Mouse (Mus musculus): ENCODE results near the gene Cd52. TPM values are rescaled to one million over a fixed set of nuclear protein-coding genes. Genes with fewer than 3 reads are reported as not detected.

Cd52 gene
- total and polyA plus RNA-seq, 3 experiments, result 1,886 to 5,448 (median 2,306) TPM

- Histone ChIP-seq H3K27ac (ENCODE audit: insufficient read depth, low read depth) (peak overlapping the region; percentile 48), H3K4me3 (replicated peaks in 1 of 3; ENCODE audit: low read depth in 2 of 3, low read length in 2 of 3, poor library complexity in 1 of 3) (peak overlapping the region in 1 of 3 experiments; percentile 7), H3K79me2 (replicated peaks; ENCODE audit: control insufficient read depth, extremely low read depth, insufficient read depth, poor library complexity, severe bottlenecking) (no peaks in the 10 kb centered on the region), H3K9ac (ENCODE audit: insufficient read depth, low read depth) (no peak overlapping the region; the same call in 1 of the 2 replicates), H3K9me3 (replicated peaks; ENCODE audit: low read length) (no peaks in the 10 kb centered on the region), H3K4me1 (ENCODE audit: control insufficient read depth in 1 of 2, insufficient read depth in 2 of 2) (peaks cover 51 to 89% of the 10 kb centered on the region in 2 experiments), H3K4me2 (ENCODE audit: insufficient read depth, low read depth, poor library complexity, severe bottlenecking) (no peak overlapping the region), H3K27me3 (replicated peaks) (no peaks in the 10 kb centered on the region), H3K36me3 (replicated peaks in 1 of 2; ENCODE audit: control insufficient read depth in 1 of 2, insufficient read depth in 1 of 2, low read length in 1 of 2) (peaks cover 13 to 21% of the 10 kb centered on the region in 2 experiments)
- DNase-seq (ENCODE audit: extremely low read depth), result peak; percentile 63
- dilution Hi-C loops (cut with MboI; ENCODE audit: extremely low pct_ligation_motif_present, extremely low pct_unique_long_range_greater_than_20kb, low sequenced_read_pairs), result no loop called here
- in situ Hi-C loops (cut with MboI; ENCODE audit: low pct_ligation_motif_present, low pct_unique_long_range_greater_than_20kb, low sequenced_read_pairs), result loop anchor here (5.0 kb wide), 1 partner anchor 84 kb away; no protein-coding TSS in a partner anchor
- TF ChIP-seq ETS1 (conservative IDR thresholded peaks at IDR 0.05; ENCODE audit: low read depth, low read length) (no peak), ZNF384 (IDR thresholded peaks at IDR 0.05; ENCODE audit: low read depth, low read length) (no peak), MYC (IDR thresholded peaks at IDR 0.05; ENCODE audit: low read depth, low read length) (no peak), KAT2A (IDR thresholded peaks at IDR 0.05; ENCODE audit: insufficient replicate concordance, low read length) (no peak), MAX (IDR thresholded peaks at IDR 0.05; ENCODE audit: low read length) (peak; percentile 9; the same call in 1 of the 2 replicates), TBP (conservative IDR thresholded peaks at IDR 0.05; ENCODE audit: low read depth, low read length) (no peak)
These were observed 26.7 kb upstream of the Cd52 start for GRCm38 (mm10) chr4:134121571-134121970.

GRCm38 (mm10) chr4:134120916-134121315 lies 26.0 kb upstream of the Cd52 start:
- in situ Hi-C loops (cut with MboI; ENCODE audit: low pct_ligation_motif_present, low pct_unique_long_range_greater_than_20kb, low sequenced_read_pairs) (loop anchor here (5.0 kb wide), 1 partner anchor 84 kb away; no protein-coding TSS in a partner anchor), dilution Hi-C loops (cut with MboI; ENCODE audit: extremely low pct_ligation_motif_present, extremely low pct_unique_long_range_greater_than_20kb, low sequenced_read_pairs) (no loop called here)
- TF ChIP-seq IRF4 (IDR thresholded peaks at IDR 0.05; ENCODE audit: low read depth, low read length) (no peak), ZC3H11A (IDR thresholded peaks at IDR 0.05; ENCODE audit: low read depth, low read length) (no peak), SIN3A (IDR thresholded peaks at IDR 0.05; ENCODE audit: low read length) (no peak), MAFK (IDR thresholded peaks at IDR 0.05; ENCODE audit: insufficient replicate concordance, low read length) (no peak), RAD21 (IDR thresholded peaks at IDR 0.05; ENCODE audit: low read depth, low read length) (no peak), UBTF (IDR thresholded peaks at IDR 0.05; ENCODE audit: low read depth, low read length) (no peak), CHD1 (IDR thresholded peaks at IDR 0.05; ENCODE audit: low read depth, low read length) (no peak), MYC (IDR thresholded peaks at IDR 0.05; ENCODE audit: low read depth, low read length) (no peak), POLR2AphosphoS2 (IDR thresholded peaks at IDR 0.05; ENCODE audit: low read depth, low read length) (no peak), ZNF384 (IDR thresholded peaks at IDR 0.05; ENCODE audit: low read depth, low read length) (no peak), KAT2A (IDR thresholded peaks at IDR 0.05; ENCODE audit: insufficient replicate concordance, low read length) (no peak), MEF2A (IDR thresholded peaks at IDR 0.05; ENCODE audit: borderline replicate concordance, low read depth, low read length) (no peak)
- H3K36me3 ChIP-seq (replicated peaks in 1 of 2; ENCODE audit: control insufficient read depth in 1 of 2, insufficient read depth in 1 of 2, low read length in 1 of 2), result peaks cover 7 to 15% of the 10 kb centered on the region in 2 experiments
- H3K79me2 ChIP-seq (replicated peaks; ENCODE audit: control insufficient read depth, extremely low read depth, insufficient read depth, poor library complexity, severe bottlenecking), result no peaks in the 10 kb centered on the region
- DNase-seq (ENCODE audit: extremely low read depth), result no peak
- no peaks in the 10 kb centered on the region for H3K9me3 ChIP-seq (replicated peaks; ENCODE audit: low read length)
- H3K4me2 ChIP-seq (ENCODE audit: insufficient read depth, low read depth, poor library complexity, severe bottlenecking), result no peak overlapping the region
- peak overlapping the region; percentile 48 for H3K27ac ChIP-seq (ENCODE audit: insufficient read depth, low read depth)
- H3K4me1 ChIP-seq (ENCODE audit: control insufficient read depth in 1 of 2, insufficient read depth in 2 of 2), result peaks cover 52 to 89% of the 10 kb centered on the region in 2 experiments
- H3K27me3 ChIP-seq (replicated peaks), result no peaks in the 10 kb centered on the region
- H3K4me3 ChIP-seq (replicated peaks in 1 of 3; ENCODE audit: low read depth in 2 of 3, low read length in 2 of 3, poor library complexity in 1 of 3), result no peak overlapping the region
- H3K9ac ChIP-seq (ENCODE audit: insufficient read depth, low read depth), result no peak overlapping the region

Data from CH12.LX (cell line).